Mouse (Mus musculus): ENCODE measurements around the gene Mmaa. TPM values are rescaled to one million over a fixed set of nuclear protein-coding genes. Genes with fewer than 3 reads are reported as not detected.

Gene Mmaa
- polyA plus RNA-seq, 1 experiment from 2014 or later: 13.2 TPM

DNA sequence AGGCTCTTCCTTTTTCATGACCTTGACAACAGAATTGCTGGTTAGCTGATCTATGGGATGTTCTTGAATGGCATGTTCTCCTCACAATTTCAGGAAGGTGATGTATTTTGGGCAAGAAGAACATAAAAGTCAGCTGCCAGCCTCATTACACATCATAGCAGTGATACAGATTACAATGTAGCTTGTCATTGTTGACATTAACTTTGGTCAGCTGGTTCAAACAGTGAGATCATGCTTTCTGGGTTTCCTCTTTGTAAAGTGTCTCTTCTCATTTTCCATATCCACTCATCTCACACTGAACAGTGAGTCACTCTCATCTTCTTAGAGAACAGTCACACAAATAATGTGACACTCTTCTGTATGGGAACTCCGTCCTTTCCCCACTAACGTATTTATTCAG is 51.3 kb downstream of the Mmaa start:
- no peaks in the 10 kb centered on the region for H3K36me3 ChIP-seq (ENCODE audit: control insufficient read depth, insufficient read depth, low read length)
- H3K4me2 ChIP-seq (ENCODE audit: low read depth, low read length): no peak overlapping the region
- ATAC-seq (ENCODE audit: insufficient read depth, low FRiP score): no peak
- no peak overlapping the region for H3K27ac ChIP-seq (ENCODE audit: low read length)
- no peaks in the 10 kb centered on the region for H3K27me3 ChIP-seq (ENCODE audit: control insufficient read depth, insufficient read depth, low read length)
- H3K9me3 ChIP-seq (replicated peaks; ENCODE audit: control insufficient read depth, low read length): no peaks in the 10 kb centered on the region
- H3K9ac ChIP-seq (ENCODE audit: low read length): no peak overlapping the region
- H3K4me3 ChIP-seq (replicated peaks; ENCODE audit: low read length): no peak overlapping the region
- WGBS: 57% methylated on average over 2 of the region's 2 CpGs
- H3K4me1 ChIP-seq (ENCODE audit: control insufficient read depth, insufficient read depth, low read length): no peaks in the 10 kb centered on the region

DNA sequence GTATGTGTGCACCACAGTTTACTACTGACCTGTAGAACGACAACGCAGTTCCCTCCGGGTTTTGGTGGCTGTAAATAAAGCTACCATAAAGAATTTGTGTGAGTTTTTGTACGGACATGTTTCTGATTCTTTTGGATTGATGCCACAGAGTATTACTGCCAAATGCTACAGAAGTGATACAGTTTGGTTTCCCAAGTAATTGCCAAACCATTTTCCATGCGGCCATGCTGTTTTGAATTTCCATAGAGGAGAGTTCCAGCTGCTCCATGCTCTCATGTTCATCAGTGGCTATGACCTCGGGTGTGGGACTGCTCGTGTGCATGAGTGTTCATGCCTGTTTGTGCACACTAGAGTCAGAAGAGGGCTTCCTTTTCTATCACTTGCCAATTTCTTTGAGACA is 54.7 kb downstream of the Mmaa start:
- ATAC-seq (ENCODE audit: insufficient read depth, low FRiP score): no peak
- Histone ChIP-seq H3K4me1 (ENCODE audit: control insufficient read depth, insufficient read depth, low read length) (no peaks in the 10 kb centered on the region), H3K9ac (ENCODE audit: low read length) (no peak overlapping the region)

DNA sequence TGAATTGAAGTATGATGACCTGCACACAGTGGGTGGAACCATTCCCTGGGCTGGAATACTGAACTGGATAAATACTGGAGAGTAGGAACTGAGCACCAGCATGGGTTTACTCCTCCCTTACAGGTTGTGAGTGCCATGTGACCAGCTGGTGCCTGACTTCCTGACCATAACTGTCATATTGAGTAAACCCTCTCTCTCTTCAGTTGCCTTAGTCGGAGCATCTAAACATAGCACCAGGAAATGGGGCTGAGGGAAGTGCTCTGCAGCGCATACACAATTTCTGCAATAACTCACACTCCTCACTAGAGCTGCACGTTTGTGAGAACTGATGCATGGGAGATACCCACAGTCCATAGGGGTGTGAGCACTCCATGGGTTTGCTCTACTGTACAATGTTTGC is 55.4 kb downstream of the Mmaa start:
- 71% methylated on average over 3 of the region's 3 CpGs for WGBS
- ATAC-seq (ENCODE audit: insufficient read depth, low FRiP score): no peak

More for the DNA sequence above, 54.7 kb downstream of the Mmaa start:
- H3K4me2 ChIP-seq (ENCODE audit: low read depth, low read length): no peak overlapping the region
- H3K36me3 ChIP-seq (ENCODE audit: control insufficient read depth, insufficient read depth, low read length): no peaks in the 10 kb centered on the region
- no peak overlapping the region for H3K27ac ChIP-seq (ENCODE audit: low read length)
- no peaks in the 10 kb centered on the region for H3K9me3 ChIP-seq (replicated peaks; ENCODE audit: control insufficient read depth, low read length)
- H3K27me3 ChIP-seq (ENCODE audit: control insufficient read depth, insufficient read depth, low read length): no peaks in the 10 kb centered on the region
- no peak overlapping the region for H3K4me3 ChIP-seq (replicated peaks; ENCODE audit: low read length)
- WGBS: 76% methylated on average over 7 of the region's 7 CpGs

DNA sequence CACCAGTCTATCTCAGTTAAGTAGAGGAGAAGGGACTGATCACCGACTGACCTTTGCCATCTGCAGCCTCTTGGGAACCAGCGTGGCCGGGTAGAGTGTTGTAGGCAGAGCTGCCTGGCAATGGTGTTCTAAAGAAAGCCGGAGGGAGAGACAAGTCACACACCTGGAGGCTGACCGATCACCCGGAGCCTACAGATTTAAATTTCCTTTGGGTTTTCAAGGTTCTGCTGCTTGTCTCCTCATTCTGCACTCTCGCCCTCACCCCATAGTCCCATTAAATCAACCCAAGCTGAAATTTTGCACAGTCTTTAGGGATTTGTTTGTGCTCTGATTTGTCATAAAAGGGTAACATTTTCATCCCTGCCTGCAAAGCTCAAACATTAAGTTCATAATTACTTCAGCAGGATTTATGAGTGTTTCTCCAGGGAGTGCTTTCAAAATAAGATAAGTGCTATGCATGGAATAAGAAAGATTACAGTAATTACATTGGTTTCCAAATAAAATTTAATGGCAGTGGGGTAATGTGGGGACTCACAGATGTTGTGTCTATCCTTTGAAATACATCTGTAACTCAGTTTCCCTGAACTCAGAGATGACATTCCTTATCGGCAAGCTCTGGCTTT is 65.4 kb downstream of the Mmaa start:
- no peak overlapping the region for H3K4me3 ChIP-seq (replicated peaks; ENCODE audit: low read length)
- 81% methylated on average over 8 of the region's 8 CpGs for WGBS
- no peak overlapping the region for H3K9ac ChIP-seq (ENCODE audit: low read length)
- no peak for ATAC-seq (ENCODE audit: insufficient read depth, low FRiP score)
- no peaks in the 10 kb centered on the region for H3K27me3 ChIP-seq (ENCODE audit: control insufficient read depth, insufficient read depth, low read length)
- no peak overlapping the region for H3K27ac ChIP-seq (ENCODE audit: low read length)
- no peaks in the 10 kb centered on the region for H3K36me3 ChIP-seq (ENCODE audit: control insufficient read depth, insufficient read depth, low read length)
- H3K4me2 ChIP-seq (ENCODE audit: low read depth, low read length): no peak overlapping the region
- no peaks in the 10 kb centered on the region for H3K4me1 ChIP-seq (ENCODE audit: control insufficient read depth, insufficient read depth, low read length)
- H3K9me3 ChIP-seq (replicated peaks; ENCODE audit: control insufficient read depth, low read length): 0 out of 2 replicates have a peak, but pooled peaks cover 3% of the 10 kb centered on the region

More for the DNA sequence above, 55.4 kb downstream of the Mmaa start:
- Histone ChIP-seq H3K4me1 (ENCODE audit: control insufficient read depth, insufficient read depth, low read length) (no peaks in the 10 kb centered on the region), H3K4me3 (replicated peaks; ENCODE audit: low read length) (no peak overlapping the region), H3K27me3 (ENCODE audit: control insufficient read depth, insufficient read depth, low read length) (no peaks in the 10 kb centered on the region), H3K9ac (ENCODE audit: low read length) (no peak overlapping the region), H3K36me3 (ENCODE audit: control insufficient read depth, insufficient read depth, low read length) (no peaks in the 10 kb centered on the region), H3K4me2 (ENCODE audit: low read depth, low read length) (no peak overlapping the region), H3K27ac (ENCODE audit: low read length) (no peak overlapping the region), H3K9me3 (replicated peaks; ENCODE audit: control insufficient read depth, low read length) (no peaks in the 10 kb centered on the region)

DNA sequence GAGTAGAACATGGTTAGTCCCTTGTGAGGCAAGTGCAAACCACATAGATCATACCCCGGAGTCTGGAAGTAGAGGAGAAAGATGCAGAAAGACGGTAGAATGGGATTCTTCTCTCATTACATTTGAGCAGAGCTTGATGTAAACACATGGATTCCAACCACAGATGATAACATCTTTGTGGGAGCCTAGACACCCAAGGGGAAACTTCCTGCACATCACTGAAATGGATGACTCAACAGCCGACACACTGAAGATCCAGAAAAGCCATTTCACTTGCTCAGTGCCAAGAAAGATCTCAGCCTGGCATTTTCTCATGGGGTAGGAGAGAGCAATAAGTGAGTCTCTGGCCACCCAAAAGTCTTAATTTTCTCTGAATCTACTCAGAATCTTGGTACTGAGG is 66.8 kb downstream of the Mmaa start:
- no peak for ATAC-seq (ENCODE audit: insufficient read depth, low FRiP score)
- H3K9me3 ChIP-seq (replicated peaks; ENCODE audit: control insufficient read depth, low read length): 0 out of 2 replicates have a peak, but pooled peaks cover 3% of the 10 kb centered on the region
- H3K27ac ChIP-seq (ENCODE audit: low read length): no peak overlapping the region
- no peaks in the 10 kb centered on the region for H3K27me3 ChIP-seq (ENCODE audit: control insufficient read depth, insufficient read depth, low read length)
- WGBS: 78% methylated on average over 3 of the region's 3 CpGs
- H3K4me1 ChIP-seq (ENCODE audit: control insufficient read depth, insufficient read depth, low read length): no peaks in the 10 kb centered on the region
- H3K36me3 ChIP-seq (ENCODE audit: control insufficient read depth, insufficient read depth, low read length): no peaks in the 10 kb centered on the region
- H3K9ac ChIP-seq (ENCODE audit: low read length): no peak overlapping the region
- H3K4me3 ChIP-seq (replicated peaks; ENCODE audit: low read length): no peak overlapping the region
- H3K4me2 ChIP-seq (ENCODE audit: low read depth, low read length): no peak overlapping the region

DNA sequence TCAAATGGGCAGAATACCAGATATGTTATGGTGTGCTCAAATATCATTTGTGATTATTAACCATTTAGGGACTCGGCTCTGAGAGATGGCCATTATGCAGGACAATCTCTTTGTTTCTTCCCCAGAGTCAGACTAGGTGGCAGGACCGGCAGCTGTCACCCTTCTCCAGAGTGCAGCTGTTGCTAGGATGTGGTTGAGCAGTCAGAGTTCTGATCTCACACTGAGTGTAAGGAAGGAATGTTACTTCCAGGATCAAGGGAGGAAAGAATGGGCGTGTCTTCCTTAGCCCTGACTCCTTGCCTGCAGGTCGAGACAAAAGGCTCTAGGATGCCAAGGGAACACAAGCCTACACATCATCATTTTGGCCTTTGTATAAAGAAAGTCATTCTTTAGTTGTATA is 67.5 kb downstream of the Mmaa start:
- Histone ChIP-seq H3K4me1 (ENCODE audit: control insufficient read depth, insufficient read depth, low read length) (no peaks in the 10 kb centered on the region), H3K9ac (ENCODE audit: low read length) (no peak overlapping the region), H3K27ac (ENCODE audit: low read length) (no peak overlapping the region), H3K4me2 (ENCODE audit: low read depth, low read length) (no peak overlapping the region), H3K9me3 (replicated peaks; ENCODE audit: control insufficient read depth, low read length) (0 out of 2 replicates have a peak, but pooled peaks cover 3% of the 10 kb centered on the region), H3K36me3 (ENCODE audit: control insufficient read depth, insufficient read depth, low read length) (no peaks in the 10 kb centered on the region), H3K4me3 (replicated peaks; ENCODE audit: low read length) (no peak overlapping the region), H3K27me3 (ENCODE audit: control insufficient read depth, insufficient read depth, low read length) (no peaks in the 10 kb centered on the region)
- ATAC-seq (ENCODE audit: insufficient read depth, low FRiP score): no peak
- WGBS: 69% methylated on average over 4 of the region's 4 CpGs

DNA sequence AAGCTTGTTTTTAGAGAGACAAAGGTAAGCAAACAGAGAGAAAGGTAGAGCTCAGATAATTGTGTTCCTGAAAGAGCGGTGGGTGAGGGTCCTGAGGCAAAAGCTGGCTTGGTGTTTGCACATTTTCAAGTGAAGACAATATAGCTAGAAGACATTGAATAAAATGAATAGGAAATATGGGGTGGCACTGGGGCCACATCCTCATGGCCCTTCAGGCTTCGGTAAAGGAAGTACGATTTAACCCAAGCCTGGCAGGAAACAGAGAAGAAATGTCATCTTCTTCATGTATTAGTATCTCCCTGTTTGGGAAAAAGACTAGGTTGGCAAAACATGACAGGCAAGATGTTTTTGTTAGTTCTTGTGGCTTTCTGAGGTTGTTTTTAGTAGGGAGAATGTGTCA is 68.7 kb downstream of the Mmaa start:
- H3K4me3 ChIP-seq (replicated peaks; ENCODE audit: low read length): no peak overlapping the region
- 0 out of 2 replicates have a peak, but pooled peaks cover 2% of the 10 kb centered on the region for H3K4me1 ChIP-seq (ENCODE audit: control insufficient read depth, insufficient read depth, low read length)
- no peak overlapping the region for H3K9ac ChIP-seq (ENCODE audit: low read length)
- H3K27me3 ChIP-seq (ENCODE audit: control insufficient read depth, insufficient read depth, low read length): no peaks in the 10 kb centered on the region
- no peak overlapping the region for H3K27ac ChIP-seq (ENCODE audit: low read length)
- no peak for ATAC-seq (ENCODE audit: insufficient read depth, low FRiP score)
- H3K4me2 ChIP-seq (ENCODE audit: low read depth, low read length): no peak overlapping the region
- WGBS: 71% methylated on average over 3 of the region's 3 CpGs
- H3K36me3 ChIP-seq (ENCODE audit: control insufficient read depth, insufficient read depth, low read length): no peaks in the 10 kb centered on the region
- 0 out of 2 replicates have a peak, but pooled peaks cover 3% of the 10 kb centered on the region for H3K9me3 ChIP-seq (replicated peaks; ENCODE audit: control insufficient read depth, low read length)

DNA sequence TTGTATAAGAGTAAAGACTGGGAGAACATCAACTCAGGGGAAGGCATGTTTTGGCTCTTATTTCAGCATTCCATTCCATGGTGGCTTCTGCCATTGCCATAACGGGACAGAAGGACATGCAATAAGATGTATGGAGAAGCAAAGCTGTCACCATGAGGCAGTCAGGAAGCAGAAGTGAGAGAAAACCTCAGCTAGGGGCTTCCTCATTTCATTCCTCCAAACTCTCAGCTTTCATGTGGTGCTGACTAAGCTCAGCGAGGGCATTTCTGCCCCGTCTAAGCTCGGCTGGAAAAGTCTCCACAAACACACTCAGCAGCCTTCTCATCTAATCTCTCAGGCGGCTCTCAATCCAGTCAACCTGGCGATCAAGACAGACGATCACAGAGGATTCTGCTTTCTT is 69.2 kb downstream of the Mmaa start:
- Histone ChIP-seq H3K27me3 (ENCODE audit: control insufficient read depth, insufficient read depth, low read length) (no peaks in the 10 kb centered on the region), H3K36me3 (ENCODE audit: control insufficient read depth, insufficient read depth, low read length) (no peaks in the 10 kb centered on the region), H3K27ac (ENCODE audit: low read length) (no peak overlapping the region), H3K4me1 (ENCODE audit: control insufficient read depth, insufficient read depth, low read length) (0 out of 2 replicates have a peak, but pooled peaks cover 2% of the 10 kb centered on the region), H3K4me3 (replicated peaks; ENCODE audit: low read length) (no peak overlapping the region), H3K9me3 (replicated peaks; ENCODE audit: control insufficient read depth, low read length) (0 out of 2 replicates have a peak, but pooled peaks cover 3% of the 10 kb centered on the region), H3K4me2 (ENCODE audit: low read depth, low read length) (no peak overlapping the region), H3K9ac (ENCODE audit: low read length) (no peak overlapping the region)
- no peak for ATAC-seq (ENCODE audit: insufficient read depth, low FRiP score)
- 63% methylated on average over 7 of the region's 7 CpGs for WGBS

DNA sequence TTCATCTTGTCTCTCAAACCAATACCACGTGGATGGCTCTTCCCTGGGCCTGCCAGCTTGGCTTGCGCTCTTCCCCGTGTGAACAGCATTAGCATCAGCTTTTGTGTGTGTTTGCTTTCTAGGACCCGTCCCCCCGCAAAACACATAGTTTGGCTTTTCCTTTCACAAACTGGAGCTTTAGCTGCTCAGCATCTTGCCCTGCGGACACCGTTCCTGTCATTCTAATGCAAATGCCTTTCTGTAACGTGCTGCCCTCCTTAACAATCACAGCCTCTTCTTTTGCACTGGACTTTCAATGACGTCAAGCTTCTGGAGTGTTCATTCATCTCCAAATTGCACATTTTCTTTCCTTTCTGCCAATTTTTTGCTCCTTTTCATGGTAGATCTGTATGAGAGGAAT is 70.4 kb downstream of the Mmaa start:
- Histone ChIP-seq H3K4me2 (ENCODE audit: low read depth, low read length) (no peak overlapping the region), H3K27me3 (ENCODE audit: control insufficient read depth, insufficient read depth, low read length) (no peaks in the 10 kb centered on the region), H3K27ac (ENCODE audit: low read length) (no peak overlapping the region), H3K36me3 (ENCODE audit: control insufficient read depth, insufficient read depth, low read length) (no peaks in the 10 kb centered on the region), H3K9me3 (replicated peaks; ENCODE audit: control insufficient read depth, low read length) (0 out of 2 replicates have a peak, but pooled peaks cover 3% of the 10 kb centered on the region), H3K4me1 (ENCODE audit: control insufficient read depth, insufficient read depth, low read length) (0 out of 2 replicates have a peak, but pooled peaks cover 2% of the 10 kb centered on the region), H3K4me3 (replicated peaks; ENCODE audit: low read length) (no peak overlapping the region), H3K9ac (ENCODE audit: low read length) (no peak overlapping the region)
- no peak for ATAC-seq (ENCODE audit: insufficient read depth, low FRiP score)
- 90% methylated on average over 9 of the region's 9 CpGs for WGBS

Measured in stomach, embryonic 16.5 days (tissue).